Mouse (Mus musculus) olfactory bulb, adult 2 months (tissue): ENCODE results near the gene Isg15.

Experiments
- CTCF ChIP-seq: fragments of 200-500 bp; IDR thresholded peaks from 2 replicates; pipeline ENCODE4 v1.5.1; 2012; ENCODE audit warnings: low read depth, mild to moderate bottlenecking, low read length, moderate library complexity; ENCODE audit not compliant: insufficient read depth
- POLR2A ChIP-seq: fragments of 200-500 bp; IDR thresholded peaks from 2 replicates; pipeline ENCODE4 v1.6.1; 2012; ENCODE audit warnings: mild to moderate bottlenecking, low read depth, low read length, moderate library complexity; ENCODE audit not compliant: insufficient read depth

GRCm38 (mm10) chr4:156185456-156185949, 15.1 kb downstream of the Isg15 start:
- TF ChIP-seq POLR2A, result no peak
- TF ChIP-seq CTCF, result no peak
